Mouse (Mus musculus) heart, embryonic 10.5 days (tissue): Measurements from ENCODE around the gene Sipa1l1. TPM values are rescaled to one million over a fixed set of nuclear protein-coding genes. Genes with fewer than 3 reads are reported as not detected.
"Not testable (repeated sequence)": the region's sequence is repeated elsewhere in the genome, so short reads cannot be mapped to it uniquely, and the experiment has no call there.

ENCODE experiments used
- DNase-seq: peaks from one replicate; pipeline ENCODE4 v3.0.0-alpha.2; 2017; ENCODE audit warnings: low spot score
- H3K27ac ChIP-seq: fragments of 300-500 bp; sonication (generic); 2 replicates; pipeline ENCODE4 v1.5.1; 2016; ENCODE audit warnings: mild to moderate bottlenecking
- H3K27me3 ChIP-seq: fragments of 300-500 bp; sonication (generic); 2 replicates; pipeline ENCODE4 v1.6.1; 2016; ENCODE audit warnings: mild to moderate bottlenecking; ENCODE audit not compliant: poor library complexity, insufficient read depth, severe bottlenecking
- H3K36me3 ChIP-seq: fragments of 300-500 bp; sonication (generic); 2 replicates; pipeline ENCODE4 v1.6.1; 2016; ENCODE audit warnings: mild to moderate bottlenecking, moderate library complexity
- H3K4me1 ChIP-seq: fragments of 300-500 bp; sonication (generic); 2 replicates; pipeline ENCODE4 v1.6.1; 2016; ENCODE audit warnings: mild to moderate bottlenecking
- H3K4me3 ChIP-seq: fragments of 300-500 bp; sonication (generic); 2 replicates; pipeline ENCODE4 v1.5.1; 2016; ENCODE audit warnings: mild to moderate bottlenecking, moderate library complexity
- H3K9me3 ChIP-seq: fragments of 300-500 bp; sonication (generic); 2 replicates; pipeline ENCODE4 v1.6.1; 2016; ENCODE audit warnings: mild to moderate bottlenecking, moderate library complexity
- WGBS: fragments of 180-500 bp; shearing (Covaris S2); methylation state at CpG from one replicate; pipeline ENCODE4 v1.1.7; 2016; 5-methylcytosine and 5-hydroxymethylcytosine counted together
- polyA plus RNA-seq: library from polyadenylated mRNA; unstranded; fragments of >200 nt; fragmentation: Nextera tagmentation; extraction: Ambion mirVana; gene quantifications from 2 replicates; pipeline ENCODE4 v1.2.1, GENCODE M21; 2016

Sipa1l1 gene
- polyA plus RNA-seq, 1 experiment from 2014 or later: 35.2 TPM

GRCm38 (mm10) chr12:82467641-82468040 lies 298.5 kb downstream of the Sipa1l1 start:
- Histone ChIP-seq H3K27me3 (no peaks in the 10 kb centered on the region), H3K9me3 (no peaks in the 10 kb centered on the region), H3K4me3 (no peak overlapping the region), H3K27ac (peak overlapping the region; percentile 85), H3K36me3 (no peaks in the 10 kb centered on the region), H3K4me1 (peaks cover 30% of the 10 kb centered on the region)
- DNase-seq: no peak
- WGBS: 67% methylated on average over 2 of the region's 2 CpGs

GRCm38 (mm10) chr12:82468416-82468815 lies 299.3 kb downstream of the Sipa1l1 start:
- H3K4me1 ChIP-seq: peaks cover 30% of the 10 kb centered on the region
- H3K36me3 ChIP-seq: no peaks in the 10 kb centered on the region
- H3K9me3 ChIP-seq: no peaks in the 10 kb centered on the region
- DNase-seq: no peak
- H3K27ac ChIP-seq: peak overlapping the region; percentile 85
- H3K27me3 ChIP-seq: no peaks in the 10 kb centered on the region
- WGBS: 39% methylated on average over 5 of the region's 5 CpGs
- H3K4me3 ChIP-seq: no peak overlapping the region

GRCm38 (mm10) chr12:82469706-82470361 lies 300.7 kb downstream of the Sipa1l1 start:
- Histone ChIP-seq H3K4me1 (peaks cover 30% of the 10 kb centered on the region), H3K27me3 (no peaks in the 10 kb centered on the region), H3K4me3 (peak overlapping the region; percentile 61), H3K36me3 (no peaks in the 10 kb centered on the region), H3K9me3 (no peaks in the 10 kb centered on the region), H3K27ac (peak overlapping the region; percentile 85)
- 3% methylated on average over 12 of the region's 12 CpGs for WGBS
- DNase-seq: peak; percentile 94

- Histone ChIP-seq H3K36me3 (no peaks in the 10 kb centered on the region), H3K4me3 (peak overlapping the region; percentile 61), H3K4me1 (peaks cover 30% of the 10 kb centered on the region), H3K9me3 (no peaks in the 10 kb centered on the region), H3K27me3 (no peaks in the 10 kb centered on the region), H3K27ac (peak overlapping the region; percentile 85)
- WGBS: 4% methylated on average over 18 of the region's 18 CpGs
- DNase-seq: peak; percentile 95
These were observed 301.3 kb downstream of the Sipa1l1 start for GRCm38 (mm10) chr12:82470362-82470936.

- 82% methylated on average over 3 of the region's 3 CpGs for WGBS
- Histone ChIP-seq H3K9me3 (no peaks in the 10 kb centered on the region), H3K36me3 (no peaks in the 10 kb centered on the region), H3K27ac (no peak overlapping the region), H3K4me3 (no peak overlapping the region), H3K4me1 (peaks cover 45% of the 10 kb centered on the region), H3K27me3 (no peaks in the 10 kb centered on the region; the same call in 1 of the 2 replicates)
- DNase-seq: no peak
These were observed 303.7 kb downstream of the Sipa1l1 start for GRCm38 (mm10) chr12:82472796-82473195.

GRCm38 (mm10) chr12:82473238-82473637 lies 304.1 kb downstream of the Sipa1l1 start:
- WGBS: 66% methylated on average over 4 of the region's 4 CpGs
- H3K4me3 ChIP-seq: no peak overlapping the region
- H3K27me3 ChIP-seq: no peaks in the 10 kb centered on the region; the same call in 1 of the 2 replicates
- H3K9me3 ChIP-seq: no peaks in the 10 kb centered on the region
- H3K36me3 ChIP-seq: no peaks in the 10 kb centered on the region
- peaks cover 45% of the 10 kb centered on the region for H3K4me1 ChIP-seq
- DNase-seq: no peak
- H3K27ac ChIP-seq: 0 out of 2 replicates have a peak overlapping the region, but pooled peaks have one; percentile 5

- H3K4me3 ChIP-seq: no peak overlapping the region
- no peaks in the 10 kb centered on the region; the same call in 1 of the 2 replicates for H3K27me3 ChIP-seq
- no peaks in the 10 kb centered on the region for H3K36me3 ChIP-seq
- DNase-seq: no peak
- H3K4me1 ChIP-seq: peaks cover 45% of the 10 kb centered on the region
- H3K9me3 ChIP-seq: no peaks in the 10 kb centered on the region
- WGBS: 87% methylated on average over 4 of the region's 4 CpGs
- no peak overlapping the region for H3K27ac ChIP-seq
These were observed 305.3 kb downstream of the Sipa1l1 start for GRCm38 (mm10) chr12:82474409-82474808.

- Histone ChIP-seq H3K4me1 (peaks cover 44% of the 10 kb centered on the region), H3K9me3 (no peaks in the 10 kb centered on the region), H3K36me3 (no peaks in the 10 kb centered on the region), H3K4me3 (no peak overlapping the region), H3K27me3 (no peaks in the 10 kb centered on the region; the same call in 1 of the 2 replicates), H3K27ac (peak overlapping the region; percentile 77; the same call in 1 of the 2 replicates)
- 79% methylated on average over 10 of the region's 10 CpGs for WGBS
- DNase-seq: peak; percentile 58
These were observed 306.9 kb downstream of the Sipa1l1 start for GRCm38 (mm10) chr12:82476028-82476427.

- Histone ChIP-seq H3K9me3 (no peaks in the 10 kb centered on the region), H3K4me1 (peaks cover 42% of the 10 kb centered on the region), H3K4me3 (no peak overlapping the region), H3K36me3 (no peaks in the 10 kb centered on the region), H3K27ac (peak overlapping the region; percentile 77; the same call in 1 of the 2 replicates), H3K27me3 (no peaks in the 10 kb centered on the region; the same call in 1 of the 2 replicates)
- no peak for DNase-seq
- WGBS: 48% methylated on average over 2 of the region's 2 CpGs
These were observed 307.5 kb downstream of the Sipa1l1 start for GRCm38 (mm10) chr12:82476580-82476979.

- Histone ChIP-seq H3K4me1 (peaks cover 42% of the 10 kb centered on the region), H3K9me3 (no peaks in the 10 kb centered on the region), H3K27me3 (no peaks in the 10 kb centered on the region; the same call in 1 of the 2 replicates), H3K27ac (peak overlapping the region; percentile 77), H3K36me3 (no peaks in the 10 kb centered on the region), H3K4me3 (peak overlapping the region; percentile 22; the same call in 1 of the 2 replicates)
- DNase-seq: peak; percentile 76
- 19% methylated on average over 5 of the region's 5 CpGs for WGBS
These were observed 308.7 kb downstream of the Sipa1l1 start for GRCm38 (mm10) chr12:82477826-82478225.

- peak; percentile 80 for DNase-seq
- no peaks in the 10 kb centered on the region for H3K9me3 ChIP-seq
- no peaks in the 10 kb centered on the region for H3K36me3 ChIP-seq
- no peaks in the 10 kb centered on the region; the same call in 1 of the 2 replicates for H3K27me3 ChIP-seq
- peak overlapping the region; percentile 22 for H3K4me3 ChIP-seq
- H3K27ac ChIP-seq: peak overlapping the region; percentile 77
- H3K4me1 ChIP-seq: peaks cover 42% of the 10 kb centered on the region
- 17% methylated on average over 8 of the region's 8 CpGs for WGBS
These were observed 309.1 kb downstream of the Sipa1l1 start for GRCm38 (mm10) chr12:82478256-82478655.

GRCm38 (mm10) chr12:82479393-82479792 lies 310.3 kb downstream of the Sipa1l1 start:
- H3K27ac ChIP-seq: peak overlapping the region; percentile 77; the same call in 1 of the 2 replicates
- peaks cover 42% of the 10 kb centered on the region for H3K4me1 ChIP-seq
- DNase-seq: peak; percentile 84
- H3K36me3 ChIP-seq: no peaks in the 10 kb centered on the region
- WGBS: 40% methylated on average over 3 of the region's 3 CpGs
- H3K27me3 ChIP-seq: no peaks in the 10 kb centered on the region; the same call in 1 of the 2 replicates
- no peak overlapping the region for H3K4me3 ChIP-seq
- no peaks in the 10 kb centered on the region for H3K9me3 ChIP-seq

GRCm38 (mm10) chr12:82480425-82480824 lies 311.3 kb downstream of the Sipa1l1 start:
- H3K27ac ChIP-seq, H3K4me3 ChIP-seq, H3K9me3 ChIP-seq, H3K36me3 ChIP-seq, DNase-seq, H3K27me3 ChIP-seq: not testable (repeated sequence)
- H3K4me1 ChIP-seq: peaks cover 43% of the 10 kb centered on the region
- 68% methylated on average over 4 of the region's 5 CpGs for WGBS
